Mouse (Mus musculus) monocyte, adult 2 months (primary cell): ENCODE data around the gene Zfp704.

Experiments used
- DNase-seq, 2 experiments: peaks; one replicate each; pipeline ENCODE4 v3.0.0; 2022; ENCODE audit warnings: low spot score in 2 of 2, low read depth in 1 of 2

Gene Zfp704

DNA sequence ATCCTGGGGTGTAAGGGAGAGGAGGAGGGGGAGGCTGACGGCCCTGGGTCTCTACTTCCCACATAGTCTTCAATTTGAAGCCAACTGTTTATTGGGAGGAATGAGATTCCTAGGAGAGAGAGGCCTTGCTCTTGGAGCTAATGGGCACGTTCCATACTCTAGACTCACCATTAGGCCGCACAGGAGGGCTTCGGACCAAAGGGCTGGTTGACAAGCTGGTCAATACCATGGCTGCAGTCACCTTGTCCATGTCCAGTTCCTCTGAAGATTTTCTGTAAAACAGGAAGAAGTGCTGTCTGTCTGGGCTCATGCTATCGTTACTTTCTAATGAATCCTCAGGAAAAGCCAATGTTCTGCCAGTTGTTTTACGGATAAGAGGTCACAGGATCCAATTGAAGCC lies 135.6 kb downstream of the Zfp704 start:
- no peak for DNase-seq

DNA sequence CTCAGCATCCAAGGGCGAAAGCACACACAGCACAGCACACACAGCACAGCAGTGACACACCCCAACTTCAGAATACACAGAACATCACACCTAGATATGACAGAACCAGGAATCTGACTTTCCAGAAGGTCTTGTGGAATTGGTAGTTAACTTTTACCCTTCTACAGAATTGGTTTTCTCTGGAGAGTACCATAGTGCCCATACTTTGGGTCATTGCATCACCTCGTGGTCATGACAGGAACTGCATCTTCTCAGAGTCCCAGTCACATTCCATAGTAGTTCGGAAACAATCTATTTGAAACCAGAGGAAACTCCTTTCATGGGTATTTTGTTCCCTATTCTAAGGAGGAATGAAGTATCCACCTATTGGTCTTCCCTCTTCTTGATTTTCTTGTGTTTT lies 143.6 kb downstream of the Zfp704 start:
- DNase-seq: no peak

DNA sequence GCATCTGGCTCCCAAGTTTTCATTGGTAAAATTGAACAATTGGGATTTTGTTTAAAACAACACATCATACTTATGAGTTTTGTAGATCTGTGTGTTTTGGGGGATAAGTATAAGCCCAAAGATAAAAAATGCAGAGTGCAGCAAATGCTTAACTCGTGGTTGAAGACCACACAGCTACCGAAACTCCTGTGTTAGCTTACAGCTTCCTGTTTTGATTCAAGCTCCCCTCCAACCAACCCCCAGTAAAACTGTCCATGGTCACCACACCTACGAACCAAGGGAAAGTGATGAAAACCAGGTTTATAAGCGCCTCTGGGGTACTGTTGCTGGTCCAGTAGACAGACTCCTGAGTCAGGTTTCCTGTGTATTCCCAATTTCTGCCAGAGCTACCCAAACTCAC lies 144.2 kb downstream of the Zfp704 start:
- no peak for DNase-seq

DNA sequence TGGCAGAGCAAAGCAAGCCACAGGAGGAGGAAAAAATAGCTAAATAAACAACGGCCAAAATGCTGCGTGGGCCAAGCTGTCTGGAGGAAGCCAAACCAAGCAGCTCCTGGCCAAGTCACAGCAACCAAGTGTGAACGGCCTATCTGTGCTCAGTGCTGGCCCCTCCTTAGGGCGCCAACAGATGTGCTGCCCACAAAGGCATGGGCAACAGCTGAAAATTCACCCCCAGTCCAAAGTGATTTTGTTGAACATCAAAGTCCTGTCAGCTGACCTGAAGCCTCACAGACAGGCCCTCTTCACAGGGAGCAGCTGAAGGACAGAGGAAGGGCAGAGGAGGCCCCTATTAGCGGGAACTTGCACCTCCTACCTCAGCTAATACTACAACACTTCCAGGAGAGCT lies 148.2 kb downstream of the Zfp704 start:
- no peak for DNase-seq

DNA sequence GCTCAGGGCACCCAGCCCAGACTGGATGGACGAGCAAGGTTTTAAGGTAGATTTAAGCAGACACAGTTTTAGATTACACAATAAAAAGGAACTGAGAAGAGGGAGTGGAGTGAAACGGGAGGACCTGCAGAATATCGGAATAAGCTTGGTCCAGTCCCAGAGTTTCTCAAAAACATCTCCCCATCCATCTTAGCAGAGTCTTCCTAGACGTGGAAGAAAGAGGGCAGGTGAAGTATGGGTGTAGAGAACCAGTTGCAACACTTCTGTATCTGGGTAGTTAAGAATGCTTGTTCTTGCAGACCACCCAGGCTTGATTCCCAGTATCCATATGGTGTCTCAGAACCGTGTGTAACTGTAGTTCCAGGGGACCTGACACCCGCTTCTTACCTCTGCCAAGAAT lies 149.6 kb downstream of the Zfp704 start:
- no peak for DNase-seq

DNA sequence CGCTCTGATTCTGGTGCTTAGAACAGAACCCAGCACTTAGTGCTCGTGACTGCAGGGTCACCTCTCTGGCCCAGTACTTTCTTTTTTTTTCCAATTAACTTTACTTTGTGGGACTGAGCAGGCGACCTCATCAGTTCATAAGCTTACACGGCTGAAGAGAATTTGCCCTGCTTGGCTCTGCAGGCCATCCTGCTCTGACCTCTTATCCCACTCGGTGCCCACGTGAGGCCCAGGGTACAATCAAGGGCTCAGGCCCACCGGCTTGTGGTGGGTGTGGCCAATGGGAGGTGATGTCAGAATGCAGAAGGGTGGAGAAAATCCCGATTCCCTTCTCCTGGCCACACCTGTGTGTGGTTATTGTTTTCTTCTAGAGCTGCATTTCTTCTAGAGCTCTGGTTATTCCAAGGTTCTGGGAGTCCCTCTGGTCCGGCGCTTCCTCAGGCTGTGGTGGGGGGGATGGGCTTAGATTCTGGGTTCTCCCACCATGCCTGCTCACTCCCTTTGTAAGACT lies 153.4 kb downstream of the Zfp704 start:
- no peak for DNase-seq

DNA sequence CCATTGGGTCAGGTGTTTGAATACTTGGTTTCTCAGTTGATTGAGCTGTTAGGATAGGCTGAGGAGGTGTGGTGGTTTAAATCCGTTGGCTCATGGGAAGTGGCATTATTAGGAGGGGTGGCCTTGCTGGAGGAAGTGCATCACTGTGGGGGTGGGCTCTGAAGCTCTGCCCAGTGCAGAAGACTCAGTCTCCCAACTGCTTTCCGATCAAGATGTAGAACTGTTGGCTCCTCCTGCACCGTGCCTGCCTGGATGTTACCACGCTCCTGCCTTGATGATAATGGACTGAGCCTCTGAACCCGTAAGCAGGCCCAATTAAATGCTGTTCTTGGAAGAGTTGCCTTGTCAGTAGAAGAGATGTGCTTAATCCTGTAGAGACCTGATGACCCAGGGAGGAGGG lies 154.5 kb downstream of the Zfp704 start:
- no peak for DNase-seq

DNA sequence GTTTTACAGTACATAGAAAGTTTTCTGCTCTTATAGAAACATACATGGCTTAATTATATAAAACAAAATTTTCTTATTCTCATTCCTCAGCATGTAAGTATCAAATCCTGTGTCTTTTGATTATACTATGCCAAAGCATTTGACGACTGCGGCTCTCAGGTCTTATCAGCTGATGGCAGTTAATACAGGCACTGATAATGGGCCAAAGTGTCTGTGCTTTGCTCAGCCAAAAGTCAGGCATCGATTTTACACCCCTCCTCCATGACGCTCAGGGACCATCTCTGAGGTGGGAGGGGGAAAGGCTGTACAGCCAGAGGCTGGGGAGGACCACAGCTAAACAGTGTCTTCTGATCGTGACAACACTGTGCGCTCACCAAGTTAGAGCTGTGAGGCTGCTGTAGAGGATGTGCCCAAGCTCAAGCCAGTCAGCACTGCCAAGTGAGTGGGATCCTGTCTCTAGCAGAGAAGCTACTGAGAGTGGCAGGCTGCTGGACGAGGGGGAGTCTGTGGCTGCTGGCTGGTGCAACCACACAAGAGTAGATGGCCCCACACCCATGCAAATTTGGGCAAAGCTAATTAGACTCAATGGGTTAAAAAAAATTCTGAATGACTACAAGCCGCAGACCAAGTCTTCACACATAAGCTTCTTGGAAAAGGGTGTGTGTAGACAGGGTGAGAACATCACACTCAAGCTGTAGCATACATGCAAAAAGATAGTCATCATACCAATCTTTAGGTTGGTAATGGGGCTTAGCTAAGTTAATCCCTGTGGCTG lies 155.1 kb downstream of the Zfp704 start:
- no peak for DNase-seq

DNA sequence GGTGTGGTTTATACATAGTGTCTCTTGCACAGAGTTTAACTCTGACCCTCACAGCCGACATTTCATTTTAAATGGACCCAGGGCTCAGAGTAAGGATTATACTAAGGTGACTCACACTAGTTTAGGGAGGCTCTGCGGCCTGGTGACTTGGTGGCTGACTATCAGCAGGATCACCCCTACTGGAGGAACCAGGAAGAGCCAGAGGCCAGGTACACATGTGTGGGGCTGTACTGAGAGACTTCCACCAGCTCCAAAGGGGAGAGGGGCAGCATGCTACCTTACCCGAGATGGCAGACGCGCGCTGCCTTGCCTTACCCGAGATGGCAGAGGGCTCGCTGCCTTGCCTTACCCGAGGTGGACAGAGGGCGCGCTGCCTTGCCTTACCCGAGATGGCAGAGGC lies 159.4 kb downstream of the Zfp704 start:
- DNase-seq: no peak

DNA sequence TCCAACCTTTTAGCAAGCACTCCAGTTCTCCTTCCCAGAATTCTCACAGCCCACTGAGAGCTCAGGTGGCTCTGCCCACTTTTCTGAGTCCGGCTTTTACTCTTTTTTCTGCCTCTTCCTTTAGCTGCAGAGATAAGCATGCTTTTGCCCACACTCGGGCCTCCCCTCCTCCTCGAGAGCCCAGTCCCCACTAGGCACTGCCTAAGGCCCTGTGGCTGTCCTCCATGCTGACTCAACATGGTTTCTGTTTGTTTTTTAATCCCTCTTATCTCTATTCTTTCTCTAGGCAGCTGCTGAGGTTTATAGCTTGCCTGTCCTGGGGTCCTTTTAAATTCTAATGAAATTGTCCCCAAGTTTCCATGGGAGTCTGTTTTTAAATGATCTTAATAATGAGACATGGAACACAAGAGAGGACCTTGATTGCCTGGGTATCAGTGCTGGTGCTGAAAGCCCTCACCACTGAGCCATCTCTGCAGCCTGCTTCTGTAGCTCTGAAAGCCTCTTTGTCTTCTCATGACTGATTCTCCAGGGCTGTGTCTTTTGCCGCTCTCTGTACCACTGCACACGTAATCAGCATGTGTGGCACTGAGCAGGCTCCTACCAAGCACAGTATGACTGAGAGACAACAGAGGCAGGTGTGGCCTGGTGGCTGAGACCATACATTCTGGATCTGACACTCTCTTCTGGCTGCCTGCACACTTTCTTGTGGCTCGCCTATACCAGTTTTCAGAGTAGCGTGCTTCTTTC lies 160.5 kb downstream of the Zfp704 start:
- DNase-seq: no peak

DNA sequence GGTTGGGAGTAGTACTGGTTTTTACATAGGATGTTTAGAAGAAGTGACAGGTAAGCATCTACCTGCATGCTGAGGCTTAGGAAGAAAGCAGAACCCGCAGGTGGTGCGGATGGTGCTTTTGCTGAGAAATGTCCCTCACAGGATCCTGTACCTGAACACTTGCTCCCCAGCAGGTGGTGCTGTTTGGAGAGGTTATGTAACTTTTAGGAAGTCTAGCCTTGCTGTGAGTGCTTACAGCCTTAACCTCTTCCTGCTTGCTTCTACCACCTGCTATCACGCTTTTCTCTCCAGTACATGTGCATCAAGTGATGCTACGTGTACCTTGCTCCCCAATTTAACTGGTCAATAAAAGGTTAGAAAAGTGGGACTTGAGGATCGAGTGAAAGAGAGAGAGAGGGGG lies 161.3 kb downstream of the Zfp704 start:
- DNase-seq: no peak

DNA sequence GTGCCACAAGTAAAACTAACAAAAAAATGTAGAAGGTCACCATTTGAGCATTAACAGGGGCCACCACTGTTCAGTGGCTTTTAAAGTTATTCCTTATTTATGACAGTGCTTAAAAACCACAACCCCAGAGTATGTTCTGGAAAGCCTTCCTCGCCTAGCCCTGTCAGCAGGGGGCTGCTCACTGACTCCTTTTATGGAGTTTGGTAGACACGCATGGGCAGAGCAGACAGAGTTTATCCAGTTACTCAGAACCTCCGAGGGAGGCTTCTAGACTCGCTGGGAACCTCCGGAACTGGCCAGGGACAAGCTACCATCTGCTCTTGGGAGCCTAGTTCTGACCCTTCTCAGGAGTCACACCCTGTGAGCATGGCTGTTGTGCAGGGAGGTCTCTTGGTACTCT lies 165.3 kb downstream of the Zfp704 start:
- DNase-seq: no peak

DNA sequence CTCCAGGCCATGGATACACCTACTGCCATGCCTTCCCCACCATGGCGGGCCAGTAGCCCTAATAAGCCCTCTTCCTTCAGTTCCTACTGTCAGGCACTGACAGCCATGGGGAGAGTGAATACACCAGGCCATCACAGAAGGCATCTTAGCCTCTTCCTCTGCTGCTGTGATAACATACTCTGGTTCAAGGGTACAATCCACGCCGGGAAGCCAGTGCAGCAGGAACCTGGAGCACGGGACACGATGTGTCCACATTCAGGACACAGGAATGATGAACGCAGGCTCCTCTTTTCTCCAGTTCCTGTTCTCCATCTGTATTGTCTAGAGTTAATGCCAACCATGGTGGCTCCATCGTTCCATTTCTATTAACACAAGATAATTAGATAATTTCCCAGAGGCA lies 165.9 kb downstream of the Zfp704 start:
- no peak for DNase-seq

DNA sequence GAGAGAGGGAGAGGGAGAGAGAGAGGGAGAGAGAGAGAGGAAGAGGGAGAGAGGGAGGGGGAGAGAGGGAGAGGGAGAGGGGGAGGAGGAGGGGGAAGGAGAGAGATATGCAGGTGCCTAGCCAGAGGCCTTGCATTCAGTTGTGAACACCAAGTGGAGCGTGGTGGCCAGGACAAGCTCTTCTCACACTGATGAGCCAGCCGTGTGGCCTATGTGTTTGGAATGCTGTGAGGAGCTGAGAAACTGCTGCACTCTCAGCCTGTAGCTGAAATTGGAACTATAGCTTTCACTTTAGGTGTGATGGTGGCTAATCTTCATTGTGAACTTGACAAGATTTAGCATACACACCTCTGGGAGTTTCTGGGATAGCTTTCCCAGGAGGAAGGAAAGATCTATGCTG lies 166.4 kb downstream of the Zfp704 start:
- no peak for DNase-seq

DNA sequence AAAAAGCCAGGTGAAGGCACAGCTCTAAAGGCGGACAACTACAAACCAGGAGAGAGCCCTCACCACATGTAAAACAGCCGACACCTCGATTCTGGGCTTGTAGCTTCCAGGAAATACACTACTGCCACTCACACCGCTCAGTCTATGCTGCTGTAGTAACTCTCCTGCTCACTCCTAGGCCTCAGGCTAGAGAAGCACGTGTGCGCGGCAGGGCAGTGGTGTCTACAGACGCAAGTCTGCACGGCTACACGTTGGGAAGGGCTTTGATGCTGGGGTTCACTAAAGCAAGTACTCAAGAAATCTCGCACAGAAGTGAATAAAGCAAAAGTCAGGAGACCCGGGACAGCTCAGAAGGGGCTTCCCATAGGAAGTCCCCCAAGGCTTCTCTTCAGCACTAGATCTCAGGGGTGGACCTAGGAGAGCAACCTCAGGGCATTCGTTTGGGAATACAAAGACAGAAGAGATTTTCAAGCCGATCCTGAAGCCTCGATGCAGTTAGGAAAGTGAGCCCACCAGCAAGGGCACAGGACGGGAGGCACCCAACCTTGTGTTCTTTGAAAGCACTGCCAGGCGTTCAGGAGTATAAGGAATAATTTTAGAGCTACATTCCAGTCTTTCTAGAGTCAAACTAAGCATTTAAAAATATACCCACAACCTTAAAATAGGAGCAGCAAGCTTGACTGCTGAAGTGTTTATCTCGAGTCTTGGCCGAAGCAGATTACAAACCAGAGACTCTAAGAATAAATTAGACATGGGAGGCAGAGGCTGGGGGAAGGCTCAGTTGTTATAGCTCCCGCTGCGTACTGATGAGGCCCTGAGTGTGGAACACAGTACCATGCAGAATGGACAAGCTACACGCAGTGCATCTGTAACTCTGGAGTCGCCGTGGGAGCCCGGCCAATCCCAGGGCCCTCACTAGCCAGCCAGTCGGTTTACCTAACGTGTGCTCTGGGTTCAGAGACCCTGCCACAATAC lies 168.0 kb downstream of the Zfp704 start:
- DNase-seq: no peak

DNA sequence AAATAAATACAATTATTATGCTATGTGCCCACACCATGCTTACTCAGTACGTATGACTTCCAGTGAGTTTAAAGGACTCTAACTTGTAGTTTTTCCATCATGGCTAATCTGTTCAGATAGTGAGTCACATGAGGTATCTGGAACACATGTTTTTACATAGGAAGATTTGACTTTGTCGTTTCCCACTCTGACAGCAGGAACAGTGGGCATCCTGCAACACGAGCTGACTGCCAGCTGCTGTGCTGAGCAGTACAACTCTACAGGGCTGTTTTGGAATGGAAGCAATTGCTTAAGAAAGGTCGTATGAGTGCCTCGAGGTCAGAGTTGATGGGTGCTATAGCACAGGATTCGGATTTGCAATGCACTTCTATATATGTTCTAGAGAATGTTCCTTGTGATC lies 169.4 kb downstream of the Zfp704 start:
- DNase-seq: no peak

DNA sequence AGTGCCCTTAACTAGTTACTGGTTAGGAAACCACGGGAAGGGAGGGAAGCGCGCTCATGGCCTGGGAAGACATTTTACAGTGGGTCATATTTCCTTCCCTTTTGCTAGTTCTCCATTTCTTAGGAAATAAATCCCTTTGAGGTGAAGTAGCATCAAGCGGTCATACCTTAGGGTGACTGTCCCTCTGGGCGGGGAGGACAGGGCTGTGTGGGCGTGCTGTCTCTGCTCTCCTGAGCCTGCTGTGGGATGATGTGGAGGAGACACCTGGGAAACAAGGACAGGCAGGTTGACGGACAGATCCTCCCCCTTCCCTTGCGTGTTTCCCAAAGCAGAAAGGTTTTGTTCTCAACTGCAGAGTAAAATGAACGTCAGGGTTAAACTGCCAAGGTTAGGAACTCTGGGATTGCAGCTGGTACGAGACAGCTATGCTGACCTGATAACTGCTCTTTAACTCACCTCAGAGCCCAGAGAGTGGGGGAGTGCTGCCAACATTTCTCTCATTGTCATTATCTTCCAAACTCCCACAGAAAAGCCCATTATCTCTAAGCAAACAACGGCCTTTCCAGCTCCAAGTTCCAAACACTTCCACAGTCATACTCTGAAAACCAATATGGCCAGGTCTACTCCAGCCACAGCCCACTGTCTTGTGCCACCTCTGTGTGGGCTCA lies 170.1 kb downstream of the Zfp704 start:
- no peak for DNase-seq

DNA sequence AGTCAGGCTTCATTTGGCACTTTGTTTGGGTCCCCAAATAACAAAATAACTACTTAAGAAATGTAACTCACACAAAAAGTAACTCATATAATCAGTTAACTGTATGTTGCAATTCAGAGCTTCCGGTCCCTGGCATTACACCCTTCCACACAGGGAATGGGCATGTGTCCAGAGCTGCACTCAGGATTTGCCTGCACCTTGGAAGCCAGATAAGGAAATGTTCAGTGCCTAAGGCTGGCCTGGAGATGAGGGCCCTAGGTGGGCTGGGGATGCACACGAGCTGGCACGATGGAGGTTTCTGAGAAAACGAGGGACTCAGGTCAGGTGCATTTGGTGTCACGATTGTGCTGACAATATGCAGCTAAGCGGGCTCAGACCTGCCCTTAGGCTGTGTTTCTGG lies 173.6 kb downstream of the Zfp704 start:
- no peak for DNase-seq

DNA sequence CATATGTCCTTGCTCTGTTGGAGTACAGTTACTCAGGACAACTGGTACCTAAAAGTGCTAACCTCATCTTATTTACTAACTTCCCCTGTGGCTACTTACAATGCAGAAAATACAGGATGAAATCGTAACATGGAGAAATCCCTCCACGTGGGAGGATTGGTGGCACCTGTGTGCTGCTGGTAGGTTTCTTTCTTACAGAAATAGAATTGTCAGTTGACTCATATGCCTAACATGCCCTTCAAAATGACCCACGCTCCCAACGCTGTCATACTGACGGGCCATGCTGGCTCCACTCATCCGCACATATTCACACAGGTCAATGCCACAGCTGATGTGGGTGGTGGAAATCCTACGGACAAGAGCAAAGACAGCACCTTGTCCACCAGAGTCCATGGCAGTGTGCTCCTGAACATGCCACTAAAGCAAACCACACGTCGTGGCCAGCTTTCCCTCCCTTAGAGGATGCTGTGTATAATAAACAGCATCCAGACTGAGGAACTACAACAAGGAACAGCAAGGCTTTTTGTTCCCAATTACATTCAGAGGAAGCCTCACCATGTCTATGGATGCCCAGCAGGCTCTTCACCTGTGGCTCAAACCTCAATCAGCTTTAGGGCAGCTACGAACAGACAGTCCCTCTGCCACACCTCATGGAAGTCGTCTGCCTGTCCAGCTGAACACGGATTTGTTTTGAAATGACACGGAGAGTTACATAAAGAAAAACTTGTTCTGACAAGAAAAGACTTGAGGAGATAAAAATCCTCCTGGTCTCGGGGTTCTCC lies 175.3 kb downstream of the Zfp704 start:
- DNase-seq: no peak
